Mouse (Mus musculus) heart, postnatal 0 days (tissue): ENCODE measurements around the gene Commd8. TPM values are rescaled to one million over a fixed set of nuclear protein-coding genes. Genes with fewer than 3 reads are reported as not detected.

Experiments
- ATAC-seq: fragments of 200-750 bp; cut with Nextera tagmentation; 2 replicates; pipeline ENCODE4 v1.8.0; 2017; ENCODE audit warnings: low read depth, moderate number of reproducible peaks, moderate library complexity; ENCODE audit not compliant: insufficient read depth
- DNase-seq: peaks from one replicate; pipeline ENCODE4 v3.0.0-alpha.2; 2016; ENCODE audit warnings: low spot score
- H3K27ac ChIP-seq: fragments of 300-500 bp; sonication (generic); 2 replicates; pipeline ENCODE4 v1.5.1; 2014; ENCODE audit warnings: low read depth, mild to moderate bottlenecking
- H3K27me3 ChIP-seq: fragments of 300-500 bp; sonication (generic); 2 replicates; pipeline ENCODE4 v1.6.1; 2014; ENCODE audit warnings: low read length, mixed read lengths; ENCODE audit not compliant: control insufficient read depth, insufficient read depth
- H3K36me3 ChIP-seq: fragments of 300-500 bp; sonication (generic); replicated peaks from 2 replicates; pipeline ENCODE4 v1.6.1; 2014; ENCODE audit warnings: low read length, mixed read lengths; ENCODE audit not compliant: control insufficient read depth, insufficient read depth
- H3K4me1 ChIP-seq: fragments of 300-500 bp; sonication (generic); 2 replicates; pipeline ENCODE4 v1.6.1; 2014; ENCODE audit warnings: antibody characterized with exemption; ENCODE audit not compliant: control insufficient read depth, insufficient read depth
- H3K4me2 ChIP-seq: fragments of 300-500 bp; sonication (generic); 2 replicates; pipeline ENCODE4 v1.6.1; 2014; ENCODE audit warnings: low read depth, mild to moderate bottlenecking, low read length, moderate library complexity
- H3K4me3 ChIP-seq: fragments of 300-500 bp; sonication (generic); 2 replicates; pipeline ENCODE4 v1.5.1; 2014; ENCODE audit warnings: low read depth, low read length
- H3K9ac ChIP-seq: fragments of 300-500 bp; sonication (generic); replicated peaks from 2 replicates; pipeline ENCODE4 v1.6.1; 2014; ENCODE audit warnings: low read depth, low read length, mixed read lengths
- H3K9me3 ChIP-seq: fragments of 300-500 bp; sonication (generic); replicated peaks from 2 replicates; pipeline ENCODE4 v1.6.1; 2016; ENCODE audit warnings: low read length; ENCODE audit not compliant: control insufficient read depth
- CTCF ChIP-seq: IDR thresholded peaks from 2 replicates; pipeline ENCODE4 v1.5.1; 2016; ENCODE audit warnings: antibody characterized with exemption, control low read depth, low read depth
- EP300 ChIP-seq: IDR thresholded peaks from 2 replicates; pipeline ENCODE4 v1.6.1; 2016; ENCODE audit warnings: antibody characterized with exemption, low read depth
- WGBS: fragments of 180-500 bp; shearing (Covaris S2); extraction: QIAGEN DNeasy Blood & Tissue Kit; methylation state at CpG from one replicate; pipeline ENCODE4 v1.1.7; 2014; 5-methylcytosine and 5-hydroxymethylcytosine counted together
- polyA plus RNA-seq: library from polyadenylated mRNA; unstranded; fragments of >200 nt; fragmentation: Nextera tagmentation; extraction: Ambion mirVana; gene quantifications from 2 replicates; pipeline ENCODE4 v1.2.1, GENCODE M21; 2015
- total RNA-seq: library from RNA; depleted of rRNA; stranded (reverse); fragments of >200 nt; gene quantifications from 2 replicates; pipeline ENCODE4 v1.2.3, GENCODE M21; 2014; ENCODE audit warnings: low replicate concordance

The Commd8 gene
- total and polyA plus RNA-seq, 2 experiments from 2014 or later = 15.1 to 80.7 TPM

DNA sequence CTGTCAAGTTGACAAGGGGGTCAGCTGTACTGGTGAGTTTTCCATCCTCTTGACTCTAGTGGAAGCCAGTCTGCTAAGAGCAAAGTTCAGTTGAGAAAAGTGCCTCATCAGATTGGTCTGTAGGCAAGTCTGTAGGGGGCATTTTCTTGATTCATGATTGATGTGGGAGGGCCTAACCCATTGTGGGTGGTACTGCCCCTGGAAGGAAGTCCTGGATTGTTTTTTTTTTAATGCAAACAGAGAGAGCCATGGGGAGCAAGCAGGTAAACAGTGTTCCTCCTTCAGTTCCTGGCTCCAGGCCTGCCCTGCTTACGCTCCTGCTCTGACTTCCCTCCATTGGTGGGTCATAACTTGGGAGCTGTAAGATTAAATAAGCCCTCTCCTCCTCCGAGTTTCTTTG, 34.1 kb downstream of the Commd8 start:
- Histone ChIP-seq H3K36me3 (no peaks in the 10 kb centered on the region), H3K27me3 (no peaks in the 10 kb centered on the region), H3K9me3 (no peaks in the 10 kb centered on the region), H3K9ac (no peak overlapping the region), H3K27ac (no peak overlapping the region), H3K4me2 (no peak overlapping the region), H3K4me1 (no peaks in the 10 kb centered on the region), H3K4me3 (no peak overlapping the region)
- DNase-seq = no peak
- WGBS = 56% methylated on average over 2 of the region's 2 CpGs
- no peak for ATAC-seq
- TF ChIP-seq EP300 (no peak), CTCF (no peak)

DNA sequence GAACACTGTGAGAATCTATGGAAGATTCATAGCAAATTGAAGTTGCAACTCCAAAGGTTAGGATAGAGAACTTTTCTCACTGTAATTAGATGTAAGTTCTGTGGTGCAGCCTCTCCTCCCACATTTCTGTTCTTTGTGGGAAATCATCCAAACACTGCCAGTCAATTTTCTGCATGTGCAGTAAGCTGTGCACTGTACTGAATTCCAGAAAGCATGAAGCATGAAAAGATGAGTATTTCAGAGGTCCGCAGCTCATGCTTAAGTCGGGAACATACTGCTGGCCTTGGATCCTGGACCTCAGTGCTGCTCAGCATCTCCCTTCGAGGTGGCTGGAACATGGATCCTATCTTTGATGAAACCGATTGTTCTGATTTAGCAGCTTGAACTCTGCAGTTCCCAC, 41.3 kb downstream of the Commd8 start:
- WGBS = 80% methylated on average over 4 of the region's 4 CpGs

DNA sequence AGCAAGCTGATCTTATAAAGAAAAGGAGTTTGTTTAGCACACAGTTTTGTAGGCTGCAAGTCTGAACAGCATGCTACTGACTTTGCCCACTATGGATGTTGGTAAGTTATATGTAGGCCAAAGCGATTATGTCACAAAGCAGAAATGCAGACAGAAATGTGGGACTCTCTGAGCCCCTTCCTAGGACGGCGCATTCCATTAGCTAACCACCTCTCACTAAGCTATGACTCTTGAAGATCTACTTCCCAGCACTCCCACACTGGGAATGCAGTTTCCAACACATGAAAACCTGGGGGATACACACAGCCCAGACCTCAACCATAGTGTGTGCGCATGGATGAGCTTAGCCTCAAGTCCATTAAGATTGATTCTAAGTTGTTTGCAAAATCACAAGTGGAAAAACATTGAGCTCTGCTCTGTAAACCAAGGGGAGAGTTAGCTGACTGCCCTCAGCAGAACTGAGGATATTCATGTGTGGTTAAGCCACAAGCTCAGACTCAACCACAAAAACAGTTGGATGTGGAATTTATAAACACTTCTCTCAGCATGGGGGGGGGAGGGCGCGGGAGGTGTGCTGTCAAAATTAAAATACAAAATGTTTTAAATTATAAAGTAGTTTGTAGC, 45.5 kb downstream of the Commd8 start:
- WGBS = 73% methylated on average over 6 of the region's 6 CpGs
- Histone ChIP-seq H3K4me3 (no peak overlapping the region), H3K36me3 (no peaks in the 10 kb centered on the region), H3K27me3 (no peaks in the 10 kb centered on the region), H3K9me3 (no peaks in the 10 kb centered on the region), H3K27ac (no peak overlapping the region), H3K9ac (no peak overlapping the region), H3K4me1 (no peaks in the 10 kb centered on the region), H3K4me2 (no peak overlapping the region)
- TF ChIP-seq CTCF (no peak), EP300 (no peak)
- ATAC-seq (no peak), DNase-seq (no peak)

More for the DNA sequence above, 41.3 kb downstream of the Commd8 start:
- H3K9me3 ChIP-seq = no peaks in the 10 kb centered on the region
- no peak for TF ChIP-seq CTCF
- TF ChIP-seq EP300 = no peak
- no peaks in the 10 kb centered on the region for H3K4me1 ChIP-seq
- H3K4me2 ChIP-seq = no peak overlapping the region
- H3K27me3 ChIP-seq = no peaks in the 10 kb centered on the region
- no peak overlapping the region for H3K27ac ChIP-seq
- no peaks in the 10 kb centered on the region for H3K36me3 ChIP-seq
- H3K4me3 ChIP-seq = no peak overlapping the region
- DNase-seq (no peak), ATAC-seq (no peak)
- no peak overlapping the region for H3K9ac ChIP-seq
